7 mouse cellular contexts compared by ENCODE assay signal in the genomic region with DNA sequence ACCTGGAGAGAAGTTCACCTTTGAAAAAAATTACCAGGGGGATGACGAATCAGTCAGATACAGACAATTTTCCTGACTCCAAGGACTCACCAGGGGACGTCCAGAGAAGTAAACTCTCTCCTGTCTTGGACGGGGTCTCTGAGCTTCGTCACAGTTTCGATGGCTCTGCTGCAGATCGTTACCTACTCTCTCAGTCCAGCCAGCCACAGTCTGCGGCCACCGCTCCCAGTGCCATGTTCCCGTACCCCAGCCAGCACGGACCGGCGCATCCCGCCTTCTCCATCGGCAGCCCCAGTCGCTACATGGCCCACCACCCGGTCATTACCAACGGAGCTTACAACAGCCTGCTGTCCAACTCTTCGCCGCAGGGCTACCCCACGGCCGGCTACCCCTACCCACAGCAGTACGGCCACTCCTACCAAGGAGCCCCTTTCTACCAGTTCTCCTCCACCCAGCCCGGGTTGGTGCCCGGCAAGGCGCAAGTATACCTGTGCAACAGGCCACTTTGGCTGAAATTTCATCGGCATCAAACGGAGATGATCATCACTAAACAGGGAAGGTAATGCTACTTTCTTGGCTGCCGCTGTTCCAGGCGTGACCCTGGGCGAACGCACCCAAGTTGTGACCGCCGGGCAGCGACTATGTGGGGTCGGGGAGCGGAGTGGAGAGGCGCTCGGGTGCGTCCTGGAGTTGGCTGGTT. TPM values are rescaled to one million over a fixed set of nuclear protein-coding genes. Genes with fewer than 3 reads are reported as not detected.
DNase-seq lines count a peak whose midpoint lies in the region; ATAC-seq lines count a peak whose summit lies in the region.

No protein-coding gene starts in this region.

- no peak overlapping the region for H3K4me3 ChIP-seq in intestine, embryonic 16.5 days (ENCODE audit: low read length)

- H3K9ac ChIP-seq in intestine, embryonic 16.5 days (ENCODE audit: low read depth, low read length), result no peak overlapping the region

- peaks cover 4% of the 10 kb centered on the region; the same call in 1 of the 2 replicates for H3K4me1 ChIP-seq in intestine, embryonic 16.5 days (ENCODE audit: control insufficient read depth, insufficient read depth, low read length)

- no peaks in the 10 kb centered on the region for H3K36me3 ChIP-seq in intestine, embryonic 16.5 days (ENCODE audit: control insufficient read depth, insufficient read depth, low read length)

- H3K27me3 ChIP-seq in intestine, embryonic 16.5 days (replicated peaks; ENCODE audit: control insufficient read depth, insufficient read depth, low read length), result peaks cover 44% of the 10 kb centered on the region

- WGBS in intestine, embryonic 16.5 days, result 1% methylated on average over 39 of the region's 39 CpGs

- no peak overlapping the region for H3K27ac ChIP-seq in intestine, embryonic 16.5 days (ENCODE audit: low read length)

- DNase-seq in left cerebral cortex, adult 18-20 months (ENCODE audit: low spot score in 2 of 2), result peak; percentile 43 to 45
- no peak for DNase-seq in left cerebral cortex, adult 11 months (ENCODE audit: low spot score)
- peak; percentile 46 to 64 for DNase-seq in cerebellum, postnatal 25 days
- peak; percentile 24 for DNase-seq in naive thymus-derived CD4-positive, alpha-beta T cell, adult 2 months (ENCODE audit: low read depth)
- DNase-seq in adipocyte (ENCODE audit: low spot score), result no peak

- ATAC-seq in erythroid progenitor cell, adult 5-6 weeks (replicated peaks; ENCODE audit: low FRiP score, poor library complexity, severe bottlenecking), result 0 out of 2 replicates have a peak, but pooled peaks have one; percentile 27
- ATAC-seq in intestine, embryonic 16.5 days, result peak; percentile 26; the same call in 1 of the 2 replicates

- H3K4me2 ChIP-seq in intestine, embryonic 16.5 days (ENCODE audit: low read depth, low read length), result no peak overlapping the region

- H3K9me3 ChIP-seq in intestine, embryonic 16.5 days (ENCODE audit: control insufficient read depth, low read length), result no peaks in the 10 kb centered on the region

RNA-seq across cellular contexts. Expression of gene Tbr1, which starts 2.3 kb away (rescaled TPM):
- 100 to 1,000 TPM; 121 to 122 TPM for total RNA-seq in left cerebral cortex, adult 18-20 months (2021)
- total RNA-seq in erythroid progenitor cell, adult 5-6 weeks (2015; ENCODE audit: low replicate concordance), result not detected in 2 replicates
- not detected in 2 replicates for total RNA-seq in erythroid progenitor cell, adult 5-6 weeks (2017; ENCODE audit: low replicate concordance)
- polyA plus RNA-seq in intestine, embryonic 16.5 days (2015; fragmentation: Nextera tagmentation; extraction: Ambion mirVana), result not detected in 2 replicates

Comparison
In these comparisons a context has a peak if more than half of its experiments do, and no peak if none do; other contexts are left out.
1. DNase-seq: peak in left cerebral cortex, adult 18-20 months (2 of 2), cerebellum, postnatal 25 days (2 of 2) and naive thymus-derived CD4-positive, alpha-beta T cell, adult 2 months (single experiment); none in left cerebral cortex, adult 11 months (single experiment) and adipocyte (single experiment).
2. RNA of gene Tbr1, which starts 2.3 kb away (total RNA-seq): 121 to 122 TPM in left cerebral cortex, adult 18-20 months; not detected in erythroid progenitor cell, adult 5-6 weeks; every median in the first group is over 100 times any median in the second.